Mouse (Mus musculus) activated CD4-positive, CD25-positive, alpha-beta regulatory T cell, adult 4 months (primary cell): ENCODE results near the gene Prkd1. TPM values are rescaled to one million over a fixed set of nuclear protein-coding genes. Genes with fewer than 3 reads are reported as not detected.
"Not testable (repeated sequence)": the region's sequence is repeated elsewhere in the genome, so short reads cannot be mapped to it uniquely, and the experiment has no call there.

Experiments
- ATAC-seq: one replicate; pipeline ENCODE4 v1.8.0; 2017
- polyA plus RNA-seq, 2 experiments: library from polyadenylated mRNA; unstranded; fragments of 100-300 nt; shearing (Covaris generic); gene quantifications; one replicate each; pipeline ENCODE4 v1.2.1; 2017

The Prkd1 gene
- polyA plus RNA-seq, result not detected

DNA sequence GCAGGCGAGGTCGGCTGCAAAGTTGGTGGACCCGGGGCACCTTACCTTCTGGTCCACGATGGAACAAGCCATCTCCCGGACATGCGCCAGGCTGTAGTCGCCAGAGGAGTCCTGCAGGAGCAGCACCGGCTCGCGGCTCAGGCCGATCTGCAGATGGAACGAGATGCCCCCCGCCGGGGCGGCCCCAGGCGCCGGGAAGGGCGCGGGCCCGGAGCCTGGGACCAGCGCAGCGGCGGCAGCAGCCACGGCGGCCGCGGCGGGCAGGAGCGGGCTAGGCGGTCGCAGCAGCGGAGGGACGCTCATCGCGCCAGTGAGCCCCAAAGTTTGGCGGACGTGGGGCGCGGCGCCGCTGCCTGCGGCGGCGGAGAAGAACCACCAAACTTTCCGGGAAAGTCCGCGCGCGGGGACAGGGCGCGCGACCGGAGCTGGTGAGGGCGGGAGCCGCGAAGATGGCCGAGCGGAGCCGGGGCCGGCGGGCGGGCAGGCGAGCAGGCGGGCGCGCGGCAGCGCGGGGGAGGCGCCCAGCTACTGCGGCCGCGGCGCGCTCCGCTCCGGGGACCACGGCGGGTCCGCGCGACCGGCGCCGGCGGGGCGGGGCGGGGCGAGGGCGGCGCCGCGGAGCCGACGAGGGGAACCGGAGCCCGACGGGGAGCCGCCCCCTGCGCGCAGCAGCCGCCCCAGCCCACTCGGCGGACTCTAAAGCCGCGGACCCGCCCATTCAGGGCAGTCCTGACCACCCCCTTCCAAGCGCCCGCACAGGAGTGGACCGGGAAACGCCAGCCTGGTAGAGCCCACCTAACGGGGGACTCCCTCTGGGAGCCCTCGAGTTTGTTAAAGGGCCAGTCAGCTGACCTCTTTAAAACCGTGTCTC, at the start of gene Prkd1:
Gene Prkd1, minus strand, starts transcription at position 428 of the 871 bp plus-strand sequence.
- ATAC-seq, result no peak

- no peak for ATAC-seq
Measured at GRCm38 (mm10) chr12:50697492-50697891, 48.6 kb upstream of the Prkd1 start.

DNA sequence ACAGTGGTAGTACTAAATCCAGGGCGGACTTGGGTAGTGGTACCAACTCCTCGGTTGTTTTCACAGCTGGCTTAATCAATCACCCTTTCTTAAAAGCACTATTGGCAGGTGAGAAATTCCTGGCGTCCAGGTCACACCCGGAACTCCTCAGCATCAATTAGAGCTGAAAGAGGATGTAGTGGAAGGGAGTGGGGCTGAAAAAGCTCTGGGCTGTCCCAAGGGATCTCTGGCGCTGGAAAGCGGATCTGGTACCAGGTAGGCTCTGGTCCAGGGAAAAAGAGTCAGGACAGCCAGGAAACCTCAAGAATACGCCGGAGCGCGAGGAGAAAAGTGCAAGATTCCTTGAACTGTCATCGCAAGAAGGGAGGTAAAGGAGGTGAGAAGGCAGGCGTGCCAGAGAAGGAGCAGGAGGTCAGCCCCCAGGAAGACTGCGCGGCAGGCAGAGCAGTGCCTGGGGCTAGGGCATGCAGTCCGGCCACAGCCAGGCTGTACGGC, 675 bp downstream of the Prkd1 start:
- no peak for ATAC-seq

DNA sequence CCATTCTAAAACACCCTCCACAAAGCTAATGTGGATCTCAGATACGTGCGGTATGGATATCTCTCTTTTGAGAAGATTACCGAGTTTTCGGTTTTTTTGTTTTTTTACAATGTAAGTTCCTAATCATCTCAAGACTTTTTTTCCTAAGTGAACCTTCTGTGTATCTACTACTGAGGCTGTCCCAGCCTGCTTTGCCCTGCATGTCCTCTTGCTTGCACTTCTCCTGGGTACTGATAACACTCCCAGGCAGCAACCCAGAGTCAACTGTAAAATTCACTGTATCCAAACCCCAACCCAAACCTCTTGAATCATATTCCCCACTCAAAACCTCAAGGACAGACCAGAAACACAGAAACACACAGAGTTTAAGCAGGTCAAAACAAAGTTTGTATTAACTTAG, 2.0 kb downstream of the Prkd1 start:
- ATAC-seq, result no peak

- no peak for ATAC-seq
Measured at GRCm38 (mm10) chr12:50642671-50643070, 6.2 kb downstream of the Prkd1 start.

DNA sequence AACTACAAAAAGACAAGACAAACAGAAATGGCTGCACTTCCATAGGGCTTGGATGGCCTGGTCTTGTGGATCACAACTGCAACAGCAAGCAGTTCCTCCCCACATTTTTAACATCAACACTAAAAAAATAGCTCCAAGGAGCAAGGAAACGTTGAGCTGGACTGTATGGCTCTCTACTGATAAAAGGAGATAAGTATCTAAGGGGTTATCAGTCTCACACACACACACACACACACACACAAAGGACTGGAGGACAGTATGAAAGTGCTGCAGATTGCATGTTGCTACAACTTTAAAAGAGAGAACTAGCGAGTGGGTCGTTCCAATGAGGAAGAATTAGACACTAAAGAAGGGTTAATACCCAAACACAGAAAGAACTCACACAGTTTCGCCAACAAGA, 8.7 kb downstream of the Prkd1 start:
- ATAC-seq, result no peak

DNA sequence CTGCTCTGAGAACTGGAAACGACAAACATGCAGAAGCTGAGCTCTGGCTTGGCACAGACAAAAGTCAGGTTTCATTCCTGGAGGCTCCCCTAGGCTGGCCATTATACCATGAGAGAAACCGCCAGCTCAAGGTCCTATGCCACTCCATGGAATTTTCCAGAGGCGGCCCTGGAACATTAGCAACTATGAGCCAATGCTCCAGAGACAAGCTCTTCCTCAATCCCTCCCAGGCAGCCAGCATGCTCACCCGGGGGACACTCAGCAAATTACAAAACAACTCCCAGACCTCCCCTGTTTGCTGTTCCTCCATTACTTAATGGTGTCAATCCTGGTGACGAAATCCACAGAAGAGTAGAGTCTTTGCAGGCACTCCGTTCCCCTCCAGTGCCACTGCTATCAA, 14.5 kb downstream of the Prkd1 start:
- ATAC-seq, result no peak

DNA sequence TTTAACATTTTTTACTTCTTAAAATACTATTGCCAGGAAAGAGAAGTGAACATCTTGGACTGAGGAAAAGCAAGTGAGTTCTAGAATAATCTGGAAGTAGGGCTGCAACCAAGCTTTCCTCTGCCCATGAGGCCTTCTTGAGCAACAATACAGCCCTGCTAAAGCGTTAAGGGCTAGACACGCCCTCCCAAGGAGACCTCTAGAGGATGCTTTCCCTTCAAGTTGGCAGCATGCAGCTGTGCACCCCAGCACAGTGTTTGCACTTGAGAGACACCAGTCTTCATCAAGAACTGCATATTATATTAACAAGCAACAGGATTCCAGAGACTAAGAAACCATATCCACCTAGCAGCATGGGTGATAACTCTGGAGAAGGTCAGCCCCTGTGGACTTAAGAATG, 22.8 kb downstream of the Prkd1 start:
- ATAC-seq, result not testable (repeated sequence)

GRCm38 (mm10) chr12:50624175-50624574, 24.7 kb downstream of the Prkd1 start:
- ATAC-seq, result no peak

DNA sequence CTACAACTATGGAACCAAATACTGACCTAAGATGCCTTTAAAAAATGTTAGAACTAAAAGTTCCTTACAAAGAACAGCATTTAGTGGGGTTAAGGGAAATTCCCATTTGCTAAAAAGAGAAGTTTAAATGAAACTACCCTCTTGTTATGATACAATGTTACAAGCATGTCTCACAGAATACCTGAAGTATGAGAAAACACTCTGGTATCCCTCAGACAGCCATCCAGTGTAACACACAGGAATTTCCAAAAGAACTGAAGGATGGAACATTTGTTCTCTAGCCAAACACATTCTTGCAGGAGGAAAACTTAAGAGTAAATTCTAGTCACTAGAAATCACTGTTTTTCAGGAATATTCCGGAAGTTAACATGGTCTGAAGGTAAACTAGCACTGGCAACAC, 33.0 kb downstream of the Prkd1 start:
- no peak for ATAC-seq

- no peak for ATAC-seq
Measured at GRCm38 (mm10) chr12:50614341-50614740, 34.6 kb downstream of the Prkd1 start.

- ATAC-seq, result no peak
Measured at GRCm38 (mm10) chr12:50606703-50607500, 42.0 kb downstream of the Prkd1 start.

DNA sequence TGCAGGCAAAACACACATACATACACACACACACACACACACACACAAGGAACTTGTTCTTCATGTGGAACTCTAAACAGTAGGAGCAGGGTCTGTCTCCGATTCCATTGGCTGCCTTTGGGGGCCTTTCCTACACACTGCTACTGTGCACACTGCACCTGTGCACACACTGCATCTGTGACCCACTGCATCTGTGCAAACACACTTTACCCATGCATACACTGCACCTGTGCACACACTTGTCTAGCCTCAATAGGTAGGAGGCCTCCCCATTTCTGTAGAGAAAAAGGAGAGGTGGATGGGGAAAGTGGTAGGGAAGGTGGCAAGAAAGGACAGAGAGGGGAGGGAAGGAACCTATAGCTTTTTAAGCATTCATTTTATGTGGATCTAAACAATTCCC, 49.5 kb downstream of the Prkd1 start:
- no peak for ATAC-seq

- no peak for ATAC-seq
Measured at GRCm38 (mm10) chr12:50598053-50598988, 50.6 kb downstream of the Prkd1 start.

DNA sequence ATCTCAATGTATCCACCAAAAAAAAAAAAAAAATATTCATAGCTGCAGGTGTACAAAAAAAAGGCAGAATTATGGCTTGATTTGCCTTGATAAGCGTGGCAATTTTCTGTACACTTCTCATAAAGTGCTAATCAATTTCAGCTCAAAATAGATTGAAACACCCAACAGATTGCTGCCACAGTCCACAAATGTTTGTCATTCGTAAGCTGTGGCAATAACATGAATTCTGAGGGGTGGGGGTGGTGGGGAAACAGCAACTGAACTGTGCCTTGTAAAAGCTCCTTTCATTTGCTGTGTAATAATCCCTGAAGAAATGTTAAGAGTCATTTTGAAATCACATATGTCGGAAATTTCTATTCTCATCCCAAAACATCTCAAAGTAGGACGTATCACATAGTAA, 51.4 kb downstream of the Prkd1 start:
- no peak for ATAC-seq

GRCm38 (mm10) chr12:50595777-50596176, 53.1 kb downstream of the Prkd1 start:
- ATAC-seq, result no peak

DNA sequence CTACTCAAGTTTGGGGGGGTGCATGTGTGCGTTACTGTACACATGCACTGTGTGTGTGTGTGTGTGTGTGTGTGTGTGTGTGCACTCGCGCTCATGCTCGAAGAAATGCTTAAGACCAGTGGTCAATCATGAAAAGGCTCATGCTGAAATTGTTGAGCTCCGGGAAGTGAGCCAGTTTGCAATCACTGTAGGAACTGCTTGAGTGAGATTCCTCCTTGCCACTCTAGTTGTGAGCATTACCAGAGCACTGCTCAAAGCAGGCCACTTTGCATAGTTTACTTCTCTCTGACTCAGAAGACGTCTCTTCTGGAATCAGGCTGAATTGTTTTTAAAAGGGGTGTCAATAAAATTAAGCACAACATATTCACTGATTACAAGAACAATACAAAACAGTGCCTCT, 54.4 kb downstream of the Prkd1 start:
- ATAC-seq, result no peak

GRCm38 (mm10) chr12:50593481-50593880, 55.4 kb downstream of the Prkd1 start:
- no peak for ATAC-seq

DNA sequence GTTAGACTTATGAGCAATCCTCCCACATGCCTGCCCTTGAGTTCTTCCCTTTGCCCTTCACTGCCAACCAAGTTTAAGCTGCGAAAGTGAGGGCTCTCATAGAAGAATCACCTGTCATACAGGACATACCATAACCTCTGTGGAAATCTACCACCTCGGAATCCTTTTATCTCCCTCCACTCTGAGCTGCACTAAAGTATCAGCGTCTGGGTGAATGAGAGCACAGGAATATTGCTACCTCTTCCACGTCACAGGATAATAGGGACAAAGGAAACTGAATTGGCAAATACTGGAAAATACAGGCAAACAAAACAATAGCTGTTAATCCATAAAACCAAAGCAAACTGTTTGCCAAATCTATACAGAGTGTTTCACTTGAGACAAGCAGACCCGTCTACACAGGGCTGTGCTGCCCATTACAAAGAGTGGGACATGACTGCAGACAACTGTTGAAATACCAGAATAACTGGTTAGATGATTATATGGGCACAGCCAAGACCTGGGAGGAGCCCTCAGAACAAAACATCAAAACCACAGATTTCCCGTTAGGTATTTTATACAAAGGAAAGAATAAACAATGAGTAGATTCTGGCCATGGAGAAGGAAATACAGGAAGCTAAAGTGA, 60.6 kb downstream of the Prkd1 start:
- no peak for ATAC-seq

GRCm38 (mm10) chr12:50565198-50565597, 83.7 kb downstream of the Prkd1 start:
- ATAC-seq, result no peak

GRCm38 (mm10) chr12:50560536-50560935, 88.4 kb downstream of the Prkd1 start:
- ATAC-seq, result no peak

DNA sequence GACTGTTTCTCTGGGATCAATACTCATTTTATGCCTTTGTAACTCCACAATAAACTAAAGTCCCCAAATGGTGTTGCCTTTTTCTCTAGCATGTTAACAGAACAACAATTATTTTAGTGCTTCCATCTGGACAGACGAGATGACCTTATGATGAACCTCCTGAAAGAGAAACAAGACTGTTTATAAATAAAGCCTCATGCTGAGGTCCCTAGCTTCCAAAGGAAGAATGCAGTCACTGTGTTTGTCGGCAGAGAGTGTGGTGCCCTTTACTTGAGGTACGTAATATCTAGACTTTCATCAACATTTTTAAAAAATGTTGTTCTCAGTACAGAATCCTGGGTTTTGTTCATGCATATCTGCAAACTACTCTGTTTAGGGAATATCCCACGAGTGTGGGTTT, 90.7 kb downstream of the Prkd1 start:
- ATAC-seq, result no peak
